Mouse (Mus musculus) adrenal gland, postnatal 25 days (tissue): ENCODE measurements around the gene Timp2. TPM values are rescaled to one million over a fixed set of nuclear protein-coding genes. Genes with fewer than 3 reads are reported as not detected.

ENCODE experiments used
- DNase-seq: peaks from one replicate; pipeline ENCODE4 v3.0.0; 2021; ENCODE audit warnings: mixed read lengths
- total RNA-seq: library from RNA; stranded (reverse); gene quantifications from 2 replicates; pipeline ENCODE4 v1.2.3, GENCODE M21; 2021

The Timp2 gene
- total RNA-seq, 1 experiment from 2014 or later: 51.3 TPM

DNA sequence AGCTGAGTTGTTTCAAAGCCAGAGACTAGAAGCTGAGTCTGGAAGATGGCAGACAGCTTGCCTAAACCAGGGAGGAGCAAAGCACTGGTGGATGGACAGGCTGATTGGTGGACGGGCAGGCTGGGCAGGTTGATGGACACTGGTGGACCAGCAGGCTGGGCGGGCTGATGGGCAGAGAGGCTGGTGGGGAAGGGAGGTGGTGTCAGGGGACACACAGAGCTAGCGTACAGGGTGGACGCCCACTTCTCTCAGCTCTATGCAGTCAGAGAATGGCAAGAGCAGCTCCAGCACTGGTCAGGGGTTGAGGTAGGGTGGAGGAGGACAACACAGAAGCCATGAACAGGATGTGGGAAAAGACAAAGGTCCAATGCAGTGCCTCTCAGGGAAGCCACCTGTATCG is 13.7 kb upstream of the Timp2 start:
- no peak for DNase-seq

DNA sequence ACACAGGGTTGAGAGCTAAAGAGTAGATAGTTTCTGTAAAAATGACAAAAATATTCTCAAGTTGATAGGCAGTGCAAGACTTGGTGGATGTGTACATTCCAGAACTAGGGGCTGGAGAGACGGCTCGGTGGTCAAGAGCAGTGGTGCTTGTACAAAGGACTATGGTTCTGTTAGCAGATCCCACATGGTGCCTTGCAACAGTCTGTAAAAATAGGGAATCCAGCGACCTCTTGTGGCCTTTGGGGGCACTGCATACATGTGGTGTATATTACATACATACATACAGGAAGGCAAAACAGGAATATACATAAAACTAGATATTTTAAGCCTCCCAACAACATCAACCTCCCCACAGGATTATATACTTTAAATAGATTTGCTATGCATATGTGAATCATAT is 12.8 kb upstream of the Timp2 start:
- no peak for DNase-seq

DNA sequence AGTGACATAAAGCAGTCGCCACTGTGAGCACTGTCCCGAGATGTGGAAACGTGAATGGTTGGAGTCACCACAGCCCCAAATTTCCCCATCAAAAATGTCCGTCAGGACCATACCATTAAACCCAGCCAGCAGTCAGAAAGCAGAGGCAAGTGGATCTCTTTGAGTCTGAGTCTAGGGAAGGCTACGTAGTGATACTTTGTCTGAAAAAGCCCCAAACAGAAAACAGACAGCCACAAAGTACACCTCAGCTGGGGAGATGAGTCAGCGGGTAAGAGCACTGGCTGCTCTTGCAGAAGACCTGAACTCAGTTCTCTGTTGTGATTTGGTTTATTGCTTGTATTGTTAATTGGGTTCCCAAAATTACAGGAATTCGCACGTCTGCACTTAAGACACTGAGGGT is 11.0 kb upstream of the Timp2 start:
- DNase-seq: no peak

DNA sequence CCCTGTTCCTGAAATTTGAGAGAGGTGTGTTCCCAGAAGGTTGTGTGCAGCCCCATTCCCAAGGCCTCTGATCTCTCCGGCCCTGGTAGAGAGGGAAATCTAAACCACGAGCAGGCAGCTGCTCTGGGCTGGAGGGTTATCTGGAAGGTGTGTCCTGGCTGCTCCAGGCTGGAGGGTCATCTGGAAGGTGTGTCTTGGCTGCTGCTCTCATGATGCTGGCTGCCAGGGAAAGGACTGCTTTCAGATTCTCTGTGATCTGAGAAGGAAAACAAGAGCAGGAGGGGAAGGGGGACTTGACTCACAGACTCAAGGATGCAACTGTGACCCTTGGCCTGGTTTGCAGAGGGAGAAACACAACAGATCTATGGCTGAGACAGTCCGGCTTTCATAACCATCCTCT is 10.6 kb upstream of the Timp2 start:
- DNase-seq: no peak

DNA sequence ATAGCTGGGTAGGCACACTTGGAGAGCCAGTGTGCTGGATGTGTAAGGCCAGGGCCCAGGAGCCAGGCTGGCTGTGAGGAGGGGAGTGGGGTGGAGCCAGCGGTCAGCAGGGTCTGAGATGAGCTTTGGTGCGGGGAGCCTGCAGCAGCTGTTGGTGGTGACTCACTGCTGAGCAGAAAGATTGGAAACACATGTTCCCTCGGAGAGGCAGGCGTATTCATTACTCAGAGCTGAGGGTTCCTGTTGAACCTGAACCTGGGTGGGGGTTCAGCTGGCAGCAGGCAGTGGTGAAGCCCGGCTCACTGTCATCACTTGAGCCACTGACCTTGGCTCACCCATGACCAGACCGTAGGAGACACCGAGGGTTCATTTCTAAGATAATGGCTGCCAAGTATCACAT is 9.6 kb upstream of the Timp2 start:
- DNase-seq: no peak

DNA sequence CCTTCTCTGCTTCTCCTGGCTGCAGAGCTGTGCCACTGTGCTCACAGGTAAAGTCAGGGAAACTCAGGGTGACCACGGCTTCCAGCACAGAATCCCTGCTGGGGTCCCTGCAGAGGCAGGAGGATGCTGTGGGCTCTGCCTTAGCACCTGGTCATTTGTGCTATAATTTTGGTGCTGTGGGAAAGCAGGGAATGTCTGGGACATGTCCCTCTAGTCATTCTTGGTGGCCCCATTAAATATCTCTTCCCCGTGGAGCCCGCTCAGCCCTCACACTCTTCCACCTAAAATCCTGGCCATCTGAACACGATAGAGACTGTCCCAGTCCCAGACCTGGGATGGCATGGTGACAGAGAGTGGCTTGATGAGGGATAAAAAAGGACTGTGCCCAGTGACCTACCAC is 8.5 kb upstream of the Timp2 start:
- DNase-seq: no peak

DNA sequence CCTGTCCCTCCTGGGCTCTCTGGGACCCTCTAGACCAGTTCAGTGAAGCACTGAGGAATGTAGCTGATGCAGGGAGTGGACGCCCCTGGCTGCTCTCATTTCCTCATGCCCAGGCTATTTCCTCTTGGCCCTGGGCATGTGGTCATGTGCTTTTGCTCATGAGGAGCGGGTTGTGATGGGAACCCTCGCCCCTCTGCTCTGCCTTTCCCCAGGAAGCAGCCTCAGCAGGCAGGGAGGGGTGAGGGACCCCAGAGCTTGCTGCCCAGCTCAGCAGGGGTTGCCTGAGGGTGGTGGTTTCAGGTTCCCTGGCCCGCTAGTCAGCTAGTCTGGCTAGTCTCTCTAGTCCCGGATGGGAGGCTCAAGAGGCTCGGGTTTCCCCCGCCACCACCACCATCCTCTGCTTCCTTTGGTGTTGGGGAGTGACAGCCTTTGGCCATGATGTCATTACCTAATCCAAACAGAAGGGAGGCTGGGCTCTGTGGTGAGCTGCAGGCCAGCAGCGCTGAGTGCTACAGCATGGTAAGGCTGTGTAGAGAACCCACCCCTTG is 7.5 kb upstream of the Timp2 start:
- DNase-seq: no peak

DNA sequence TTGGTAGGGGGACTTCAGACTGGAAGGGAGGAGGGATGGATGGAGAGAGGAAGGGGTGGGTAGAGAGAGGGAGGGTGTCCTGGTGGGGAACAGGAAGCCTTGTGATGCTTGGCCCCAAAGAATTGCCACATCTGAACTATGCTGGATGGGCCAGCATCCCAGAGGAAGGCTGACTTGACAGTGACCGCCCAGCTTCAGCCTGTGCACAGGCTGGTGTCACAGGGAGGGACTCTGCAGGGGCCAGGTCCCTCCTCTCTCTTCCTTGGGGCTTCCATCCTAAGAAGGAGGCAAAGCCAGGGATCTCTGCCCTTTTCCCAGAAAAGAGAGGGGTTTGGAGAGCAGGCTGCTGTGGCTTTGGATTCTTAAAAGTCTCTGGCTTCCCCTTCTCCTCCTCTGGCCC is 7.0 kb upstream of the Timp2 start:
- DNase-seq: no peak

DNA sequence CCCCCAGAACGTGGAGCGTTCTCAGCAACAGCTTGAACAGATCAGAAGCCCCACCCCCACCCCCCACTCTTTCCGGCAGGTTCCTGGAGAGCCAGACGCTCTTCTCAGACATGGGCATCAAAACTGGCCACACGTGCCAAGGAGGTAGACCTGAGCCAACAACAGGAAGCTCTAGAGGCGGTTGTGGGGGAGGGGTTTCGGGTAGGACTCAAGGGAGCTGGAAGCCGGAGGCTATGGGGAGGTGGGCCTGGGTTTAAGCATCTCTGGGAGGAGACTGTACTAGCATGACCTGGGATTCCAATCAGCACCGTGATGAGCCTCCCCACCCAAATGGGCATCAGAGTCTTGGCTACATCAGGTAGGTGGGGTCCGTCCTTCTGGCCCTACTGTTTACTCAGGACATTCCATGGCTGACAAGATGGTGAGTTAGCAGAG is 5.4 kb upstream of the Timp2 start:
- DNase-seq: no peak

DNA sequence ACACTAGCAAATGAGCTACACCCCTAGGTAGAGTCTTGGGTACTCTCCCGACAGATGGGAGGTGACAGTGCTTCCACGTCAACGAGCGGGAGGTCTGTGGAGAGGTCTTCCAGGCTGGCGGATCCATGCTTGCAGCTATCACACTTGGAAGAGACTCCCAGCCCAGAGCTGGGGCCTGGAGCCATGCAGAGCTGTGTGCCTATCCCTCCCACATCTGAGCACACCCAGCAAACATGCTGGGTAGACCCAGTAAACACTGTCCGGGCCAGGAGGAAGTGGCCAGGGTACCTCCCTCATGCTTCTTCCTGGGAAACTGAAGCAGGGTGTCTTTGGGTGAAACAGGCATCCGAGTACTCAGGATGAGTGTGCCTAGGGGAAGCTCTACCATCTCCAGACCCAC is 5.0 kb upstream of the Timp2 start:
- no peak for DNase-seq

DNA sequence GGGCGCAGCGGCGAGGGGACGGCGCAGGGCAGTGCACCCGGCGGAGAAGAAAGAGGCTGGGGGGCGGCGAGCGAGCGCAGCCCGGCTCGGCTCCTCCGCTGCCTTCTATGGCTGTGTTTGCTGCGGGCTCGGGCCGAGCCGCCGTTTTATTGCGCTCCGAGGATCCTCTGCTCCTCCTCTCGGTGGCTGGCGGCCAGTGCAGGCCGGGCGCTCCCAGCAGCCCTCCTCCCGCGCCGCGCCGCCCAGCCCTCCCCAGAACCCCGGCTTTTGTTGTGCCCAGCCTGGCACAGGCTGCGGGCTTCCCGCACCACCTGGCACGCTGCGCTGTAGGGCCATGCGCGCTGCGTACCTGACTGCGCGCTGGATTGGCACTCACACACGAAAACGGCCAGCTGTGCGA is 335 bp downstream of the Timp2 start:
- DNase-seq: peak; percentile 88

DNA sequence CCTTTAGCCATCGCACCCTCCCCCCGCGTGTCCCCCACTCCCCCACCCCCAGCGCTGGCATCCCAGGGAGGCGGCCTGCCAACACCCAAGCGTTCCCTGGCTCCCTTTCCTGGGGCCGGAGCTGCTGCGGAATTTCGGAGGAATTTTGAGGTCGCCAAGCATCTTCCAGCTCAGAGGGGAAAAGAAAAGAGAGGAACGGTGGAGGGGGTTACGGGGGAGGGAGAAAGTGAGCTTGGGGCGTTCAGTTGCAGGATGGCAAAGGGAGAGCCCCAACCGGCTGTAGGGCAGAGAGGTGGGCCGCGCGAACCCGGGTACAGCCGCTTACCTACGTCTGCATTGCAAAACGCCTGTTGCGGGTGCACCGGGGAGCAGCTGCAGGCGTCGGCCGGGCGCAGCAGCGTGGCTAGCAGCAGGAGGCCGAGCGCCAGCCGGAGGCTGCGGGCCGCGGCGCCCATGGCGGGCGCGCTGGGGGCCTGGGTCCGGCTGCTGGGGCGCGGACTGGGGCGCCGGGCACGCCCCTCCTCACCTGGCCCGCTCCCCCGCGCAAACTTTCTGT is 826 bp downstream of the Timp2 start:
- peak; percentile 23 for DNase-seq

DNA sequence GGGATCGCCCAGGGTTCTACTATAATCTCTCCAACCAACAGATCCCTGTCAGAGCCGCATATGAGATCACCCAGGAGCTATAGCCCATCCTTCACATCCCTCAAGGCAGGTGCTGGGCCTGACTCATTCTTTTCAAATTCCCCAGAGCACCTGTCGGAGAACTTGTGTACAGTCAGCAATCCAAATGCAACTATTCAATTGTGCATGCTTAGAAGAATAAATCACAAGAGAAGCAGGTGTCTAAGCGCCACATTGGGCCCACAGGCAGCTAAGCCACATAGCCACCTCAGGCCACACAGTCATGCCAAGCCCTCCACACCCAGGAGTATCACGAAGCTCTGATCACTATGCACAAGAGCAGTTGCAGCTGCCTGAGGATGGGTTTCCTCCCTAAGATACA is 6.0 kb downstream of the Timp2 start:
- DNase-seq: no peak

DNA sequence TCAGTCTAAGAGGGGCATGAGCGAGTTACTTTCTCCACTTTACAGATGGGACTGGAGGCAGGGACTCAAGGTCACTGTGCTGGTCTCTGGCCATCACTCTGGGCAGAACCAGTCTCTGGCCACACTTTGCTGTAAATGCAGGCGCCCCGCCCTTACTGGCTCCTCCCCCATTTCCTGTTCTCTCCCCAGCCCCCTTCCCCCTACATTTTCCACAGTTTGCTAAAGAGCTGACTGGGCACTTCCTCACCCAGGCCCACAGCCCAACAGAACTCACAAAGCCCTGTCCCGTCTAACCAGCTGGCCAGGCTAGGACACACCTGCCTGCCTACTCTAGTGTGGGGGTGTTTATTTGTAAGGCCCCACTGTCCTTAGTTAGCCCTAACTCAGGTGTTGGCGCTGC is 6.7 kb downstream of the Timp2 start:
- DNase-seq: no peak

DNA sequence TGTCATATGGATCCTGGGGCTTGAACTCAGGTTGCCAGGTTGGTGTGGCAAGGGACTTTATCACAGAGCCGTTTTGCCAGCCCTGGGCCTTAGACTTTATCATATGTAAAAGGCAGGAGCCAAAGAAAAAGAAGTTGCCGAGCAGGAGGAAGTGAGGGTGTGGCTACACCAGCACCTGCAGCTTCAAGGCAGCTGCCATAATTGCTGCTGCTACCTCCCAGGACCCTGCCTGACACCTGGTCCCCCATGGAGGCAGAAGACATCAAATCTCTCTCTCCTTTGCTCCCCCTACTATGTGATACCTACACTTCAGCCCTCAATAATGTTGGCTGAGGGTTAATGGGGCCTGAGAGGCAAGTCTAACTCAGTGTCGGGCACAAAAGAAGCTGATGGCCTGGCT is 7.1 kb downstream of the Timp2 start:
- no peak for DNase-seq

DNA sequence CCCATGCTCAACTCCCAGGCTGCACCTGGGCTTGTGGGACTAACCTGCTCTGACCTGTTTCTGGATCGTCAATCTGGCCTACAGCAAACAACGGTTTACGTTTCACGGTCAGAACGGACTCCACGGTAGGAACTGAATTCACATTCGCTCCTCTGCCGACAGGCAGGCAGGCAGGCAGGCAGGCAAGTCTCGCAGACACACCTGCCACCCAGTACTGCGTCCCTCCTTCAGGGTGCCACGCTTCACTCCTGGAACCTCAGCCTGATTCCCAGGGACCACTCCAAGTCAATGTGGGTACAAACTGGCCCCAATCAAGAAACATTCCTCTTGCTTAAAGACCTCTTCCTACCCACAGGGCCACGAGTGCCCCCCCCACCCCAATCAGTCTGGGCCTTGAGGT is 7.6 kb downstream of the Timp2 start:
- no peak for DNase-seq

DNA sequence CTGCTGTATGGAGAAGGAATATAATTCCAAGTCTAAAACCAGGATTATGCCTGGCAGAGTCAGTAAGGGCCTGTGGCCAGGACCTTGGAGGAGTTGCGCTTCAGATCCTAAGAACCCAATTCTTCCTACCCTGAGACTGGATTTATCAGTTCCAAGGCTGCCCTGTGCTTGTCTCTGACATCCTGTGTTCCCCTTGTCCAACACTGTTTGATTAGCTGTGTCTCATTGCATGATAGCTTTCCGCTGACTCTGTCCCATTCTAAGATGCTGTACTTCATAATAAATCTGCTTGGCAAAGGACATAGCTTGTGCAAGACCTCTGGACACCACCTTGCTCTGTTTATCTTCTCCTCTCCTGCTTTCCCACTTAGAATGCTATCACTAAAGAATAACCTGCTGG is 8.1 kb downstream of the Timp2 start:
- DNase-seq: no peak

DNA sequence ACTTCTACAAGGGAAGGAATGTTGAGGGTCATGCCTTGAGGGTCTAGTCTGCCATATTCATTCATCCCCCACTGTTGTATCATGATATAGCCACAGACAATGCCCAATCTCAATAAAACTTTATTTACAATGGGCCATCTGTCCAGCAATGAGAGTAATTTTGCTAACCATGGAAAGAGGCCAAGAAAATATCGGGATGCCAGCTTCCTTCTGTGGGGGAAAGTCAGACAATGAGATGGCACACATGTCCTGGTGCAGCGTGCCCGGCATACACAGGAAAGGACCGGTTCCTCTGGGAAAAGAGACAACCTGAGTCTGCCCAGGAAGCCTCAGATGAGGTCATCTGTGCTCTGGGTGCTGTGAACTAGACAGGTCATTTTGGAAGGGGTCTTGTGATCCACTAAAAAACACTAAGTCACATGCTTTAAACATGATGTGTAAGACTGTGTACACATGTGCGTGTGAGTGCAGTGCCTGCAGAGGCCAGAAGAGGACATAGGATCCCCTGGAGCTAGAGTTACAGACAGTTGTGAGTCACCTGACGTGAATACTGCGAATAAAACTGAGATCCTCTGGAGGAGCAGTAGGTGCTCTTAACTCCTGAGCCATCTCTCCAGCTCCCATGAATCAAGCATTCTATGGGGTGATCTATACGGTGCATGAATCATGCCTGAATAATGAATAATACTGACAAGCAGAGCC is 9.0 kb downstream of the Timp2 start:
- no peak for DNase-seq

DNA sequence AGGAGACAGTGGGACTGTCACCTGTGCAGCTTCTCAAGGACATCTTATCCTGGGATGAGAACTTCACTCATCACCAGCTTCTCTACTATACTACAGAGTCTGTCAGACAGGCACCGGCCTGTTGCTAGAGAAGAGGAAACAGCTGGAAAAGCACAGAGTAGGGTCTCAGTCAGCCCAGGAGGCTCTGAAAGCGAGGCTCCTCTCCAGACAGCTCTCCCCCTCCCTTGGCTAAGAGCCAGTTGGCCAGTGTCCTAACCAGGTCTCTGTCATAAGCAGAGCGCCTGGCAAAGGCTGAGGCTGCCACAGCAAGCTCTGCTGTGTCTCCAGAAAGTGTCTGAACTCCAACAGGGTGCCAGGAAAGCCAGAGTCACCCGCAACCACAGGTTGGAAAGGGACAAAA is 9.8 kb downstream of the Timp2 start:
- peak; percentile 36 for DNase-seq

DNA sequence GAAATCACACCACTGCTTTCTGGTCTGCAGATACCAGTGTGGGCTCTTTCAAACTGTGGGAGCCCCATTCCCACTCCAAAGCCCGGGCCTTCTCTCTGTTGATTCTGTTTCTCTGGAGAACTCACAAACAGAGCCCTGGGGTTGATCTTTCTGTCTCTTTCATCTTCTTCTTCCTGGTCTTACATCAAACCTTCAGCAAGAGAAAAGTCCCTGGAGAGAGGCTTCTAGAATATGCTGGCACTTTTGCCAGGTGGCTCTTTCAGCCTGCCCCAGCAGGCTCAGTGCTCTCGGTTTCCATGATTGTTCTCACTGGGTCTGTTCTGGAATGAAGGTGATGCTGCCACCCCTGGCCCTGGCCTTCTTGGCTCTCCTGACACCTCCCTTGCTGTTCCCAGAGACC is 11.9 kb downstream of the Timp2 start:
- no peak for DNase-seq

DNA sequence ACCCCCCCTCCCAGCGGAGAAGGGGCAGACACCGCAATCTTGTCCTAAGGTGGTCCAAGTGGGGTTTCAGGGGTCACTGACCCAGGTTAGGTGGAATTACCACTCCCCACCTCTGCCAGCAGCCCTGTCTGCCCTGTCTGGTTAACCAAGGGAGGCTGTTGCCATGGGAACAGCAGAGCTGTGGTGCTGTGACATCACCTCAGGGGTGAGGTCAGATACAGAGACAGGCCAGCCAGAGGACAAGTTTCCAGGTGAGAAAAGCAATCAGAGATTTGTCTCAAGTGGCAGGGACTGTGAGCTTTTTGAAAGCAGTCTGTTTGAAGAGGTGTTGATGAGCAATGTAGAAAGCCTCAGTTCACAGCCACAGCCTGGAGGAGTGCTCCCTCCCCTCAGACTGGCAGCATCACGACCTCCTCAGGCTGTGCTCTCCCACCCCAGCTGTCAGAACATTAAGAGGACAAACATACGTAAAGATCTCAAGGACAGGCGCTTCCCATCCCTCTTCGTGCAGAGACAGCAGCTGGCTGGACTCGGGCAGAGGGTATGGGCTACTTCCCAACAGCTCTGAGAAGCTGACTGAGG is 13.0 kb downstream of the Timp2 start, which contains the start of gene Cep295nl:
TSS of gene Cep295nl (minus strand) at position 101 of the 582 bp plus-strand sequence.
- DNase-seq: no peak

DNA sequence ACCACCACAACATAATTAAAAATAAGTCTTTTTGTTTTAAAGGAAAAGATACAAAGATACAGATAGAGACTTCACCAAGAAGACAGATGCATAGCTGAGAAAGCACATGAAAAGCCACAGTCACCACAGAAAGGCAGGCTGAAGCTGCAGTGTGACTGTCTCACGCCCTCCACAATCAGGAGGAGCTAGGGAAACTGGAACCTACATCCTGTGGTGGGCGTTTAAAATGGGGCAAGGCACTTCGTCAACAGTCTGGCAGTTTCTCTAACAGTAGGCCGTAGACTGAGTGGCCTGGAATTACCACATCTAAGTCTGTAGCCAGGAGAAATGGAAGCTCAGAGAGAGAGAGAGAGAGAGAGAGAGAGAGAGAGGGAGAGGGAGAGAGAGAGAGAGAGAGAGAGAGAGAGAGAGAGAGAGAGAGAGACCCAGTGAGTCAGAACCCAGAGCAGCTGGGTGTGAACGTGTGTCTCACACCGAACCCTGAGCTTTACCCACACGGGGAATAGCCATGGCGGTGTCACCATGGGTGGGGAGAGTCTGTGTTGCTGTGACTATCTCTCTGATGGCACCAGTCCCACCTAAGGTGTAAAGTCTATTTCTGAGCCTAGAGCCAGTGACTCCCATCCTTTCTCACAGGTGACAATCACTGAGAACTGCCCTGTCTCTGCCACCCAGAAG is 17.9 kb downstream of the Timp2 start:
- no peak for DNase-seq

DNA sequence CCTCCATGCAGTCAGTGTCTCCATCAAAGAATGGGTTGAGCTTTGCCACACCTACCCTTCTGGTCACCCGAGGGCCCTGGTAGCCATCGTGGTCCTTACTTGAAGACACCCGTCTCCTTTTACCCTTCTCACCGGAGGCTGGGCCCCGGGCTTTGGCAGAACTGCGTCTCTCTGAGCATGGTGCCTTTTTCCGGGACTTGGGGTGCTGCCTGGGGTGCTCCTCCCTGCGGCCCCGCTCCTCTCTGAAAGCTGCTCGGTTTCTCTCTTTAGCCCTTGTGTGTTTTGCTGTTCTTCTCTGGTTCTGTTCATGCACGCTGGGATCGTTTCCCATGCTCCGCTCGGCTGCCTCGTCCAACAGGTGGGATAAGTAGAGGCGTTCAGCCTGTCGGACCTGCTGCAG is 22.1 kb downstream of the Timp2 start:
- DNase-seq: no peak
